Mouse (Mus musculus) forebrain, embryonic 14.5 days (tissue): ENCODE results near the gene Shank2. TPM values are rescaled to one million over a fixed set of nuclear protein-coding genes. Genes with fewer than 3 reads are reported as not detected.
A peak's percentile ranks its signal among the peaks of the same experiment; 100 is the strongest.

Experiments used
- ATAC-seq: fragments of 200-750 bp; cut with Nextera tagmentation; 2 replicates; pipeline ENCODE4 v1.8.0; 2017; ENCODE audit warnings: mild to moderate bottlenecking, moderate library complexity
- DNase-seq: peaks from one replicate; pipeline ENCODE4 v3.0.0-alpha.2; 2015; ENCODE audit warnings: low spot score
- H3K27ac ChIP-seq: fragments of 300-500 bp; sonication (generic); 2 replicates; pipeline ENCODE4 v1.5.1; 2014; ENCODE audit warnings: low read depth, mild to moderate bottlenecking, control low read depth, low read length, moderate library complexity
- H3K27me3 ChIP-seq: fragments of 300-500 bp; sonication (generic); replicated peaks from 2 replicates; pipeline ENCODE4 v1.6.1; 2014; ENCODE audit warnings: low read length, control low read depth, mixed read lengths; ENCODE audit not compliant: control insufficient read depth, insufficient read depth
- H3K36me3 ChIP-seq: fragments of 300-500 bp; sonication (generic); 2 replicates; pipeline ENCODE4 v1.6.1; 2014; ENCODE audit warnings: low read length, control low read depth; ENCODE audit not compliant: control insufficient read depth, insufficient read depth
- H3K4me1 ChIP-seq: fragments of 300-500 bp; sonication (generic); 2 replicates; pipeline ENCODE4 v1.6.1; 2014; ENCODE audit warnings: antibody characterized with exemption, low read length, control low read depth; ENCODE audit not compliant: control insufficient read depth, insufficient read depth
- H3K4me2 ChIP-seq: fragments of 300-500 bp; sonication (generic); 2 replicates; pipeline ENCODE4 v1.6.1; 2014; ENCODE audit warnings: mild to moderate bottlenecking, control low read depth, low read length
- H3K4me3 ChIP-seq: fragments of 300-500 bp; sonication (generic); 2 replicates; pipeline ENCODE4 v1.5.1; 2014; ENCODE audit warnings: low read depth, low read length, control low read depth
- H3K9ac ChIP-seq: fragments of 300-500 bp; sonication (generic); 2 replicates; pipeline ENCODE4 v1.6.1; 2014; ENCODE audit warnings: mild to moderate bottlenecking, low read length, control low read depth, moderate library complexity
- H3K9me3 ChIP-seq: fragments of 300-500 bp; sonication (generic); replicated peaks from 2 replicates; pipeline ENCODE4 v1.6.1; 2016; ENCODE audit warnings: low read length, control low read depth, mixed read lengths; ENCODE audit not compliant: control insufficient read depth
- WGBS: fragments of 180-500 bp; shearing (Covaris S2); extraction: QIAGEN DNeasy Blood & Tissue Kit; methylation state at CpG from one replicate; pipeline ENCODE4 v1.1.7; 2014; 5-methylcytosine and 5-hydroxymethylcytosine counted together
- polyA plus RNA-seq: library from polyadenylated mRNA; unstranded; fragments of >200 nt; fragmentation: Nextera tagmentation; extraction: Ambion mirVana; gene quantifications from 2 replicates; pipeline ENCODE4 v1.2.1, GENCODE M21; 2014

Shank2 gene
- polyA plus RNA-seq, 1 experiment from 2014 or later: 4.6 TPM

DNA sequence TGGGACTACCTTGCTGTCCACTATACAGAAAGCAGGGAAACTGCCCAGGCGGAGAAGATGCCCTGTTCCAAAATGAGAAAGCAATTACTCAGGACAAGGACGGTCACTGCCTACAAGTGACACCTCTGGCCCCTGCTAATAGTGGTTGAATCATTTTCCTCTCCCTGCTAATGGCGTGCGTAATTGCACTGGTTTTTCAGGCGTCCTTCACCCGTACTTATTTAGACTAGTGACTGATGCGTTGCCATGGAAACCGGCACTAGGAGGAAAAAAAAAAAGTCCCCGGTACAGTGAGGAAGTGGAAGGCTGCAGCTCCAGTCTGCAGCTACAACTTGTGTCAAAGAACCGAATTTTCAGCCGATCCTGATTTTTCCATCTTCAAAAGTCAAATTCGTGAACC lies 236.7 kb downstream of the Shank2 start:
- Histone ChIP-seq H3K4me3 (peak overlapping the region; percentile 34), H3K9ac (peak overlapping the region; percentile 63; the same call in 1 of the 2 replicates), H3K9me3 (no peaks in the 10 kb centered on the region), H3K36me3 (no peaks in the 10 kb centered on the region), H3K4me2 (peak overlapping the region; percentile 46), H3K4me1 (peaks cover 36% of the 10 kb centered on the region), H3K27me3 (no peaks in the 10 kb centered on the region), H3K27ac (peak overlapping the region; percentile 50; the same call in 1 of the 2 replicates)
- WGBS: 17% methylated on average over 12 of the region's 12 CpGs
- ATAC-seq (peak; percentile 76), DNase-seq (peak; percentile 97)

- H3K4me1 ChIP-seq: peaks cover 36% of the 10 kb centered on the region
Observed at GRCm38 (mm10) chr7:144238992-144239391, 237.3 kb downstream of the Shank2 start.

DNA sequence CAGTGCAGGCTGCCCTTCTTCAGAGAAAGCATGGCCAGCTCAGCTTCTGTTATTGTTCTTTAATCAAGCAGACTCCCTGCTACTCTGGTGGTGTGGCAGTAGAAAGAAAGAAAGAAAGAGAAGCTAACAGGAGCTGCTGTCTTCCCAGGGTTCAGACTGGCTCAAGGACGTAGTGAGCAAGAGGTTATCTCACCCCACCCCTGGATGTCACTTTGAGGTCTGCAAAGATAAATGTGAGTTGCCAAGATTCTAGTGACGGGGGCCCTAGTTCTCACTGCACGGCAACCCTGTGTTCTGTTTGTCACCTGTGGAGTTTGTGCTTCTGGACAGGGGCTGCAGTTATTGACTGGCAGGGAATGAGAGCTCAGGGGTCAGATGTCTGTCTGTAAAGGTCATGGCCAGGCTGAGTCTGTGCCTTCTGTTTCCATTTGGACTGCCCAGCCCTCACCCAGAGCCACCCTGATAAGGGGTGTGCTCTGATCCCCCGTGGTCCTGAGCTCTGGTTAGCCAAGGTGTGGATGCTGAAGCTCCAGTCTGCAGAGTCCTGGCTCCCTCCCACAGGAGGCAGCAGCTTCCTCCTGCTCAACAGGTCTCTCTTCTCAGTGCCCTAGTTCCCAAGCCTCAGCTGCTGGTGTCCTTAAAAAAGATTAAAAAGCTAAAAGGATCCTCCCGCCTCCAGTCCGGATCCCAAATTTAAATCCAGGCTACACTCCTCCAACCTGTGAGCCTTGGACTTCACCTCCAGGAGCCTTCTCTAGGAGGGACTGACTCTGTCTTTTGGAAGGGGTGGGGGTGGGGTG lies 238.0 kb downstream of the Shank2 start:
- DNase-seq: peak; percentile 27
- Histone ChIP-seq H3K4me1 (peaks cover 36% of the 10 kb centered on the region), H3K36me3 (no peaks in the 10 kb centered on the region), H3K9me3 (no peaks in the 10 kb centered on the region), H3K27ac (peak overlapping the region; percentile 50), H3K4me3 (peak overlapping the region; percentile 34), H3K9ac (peak overlapping the region; percentile 63), H3K4me2 (peak overlapping the region; percentile 46), H3K27me3 (no peaks in the 10 kb centered on the region)
- 47% methylated on average over 6 of the region's 6 CpGs for WGBS
- ATAC-seq: 0 out of 2 replicates have a peak, but pooled peaks have one; percentile 4

More at GRCm38 (mm10) chr7:144238992-144239391, 237.3 kb downstream of the Shank2 start:
- peak; percentile 26 for DNase-seq
- Histone ChIP-seq H3K27me3 (no peaks in the 10 kb centered on the region), H3K4me2 (peak overlapping the region; percentile 46), H3K4me3 (peak overlapping the region; percentile 34), H3K27ac (peak overlapping the region; percentile 50), H3K36me3 (no peaks in the 10 kb centered on the region), H3K9ac (peak overlapping the region; percentile 63), H3K9me3 (no peaks in the 10 kb centered on the region)
- peak; percentile 30; the same call in 1 of the 2 replicates for ATAC-seq
- 29% methylated on average over 12 of the region's 12 CpGs for WGBS

- peaks cover 36% of the 10 kb centered on the region for H3K4me1 ChIP-seq
- no peak overlapping the region for H3K27ac ChIP-seq
- 20% methylated on average over 4 of the region's 4 CpGs for WGBS
- DNase-seq: peak; percentile 55
- no peaks in the 10 kb centered on the region for H3K9me3 ChIP-seq
- peak overlapping the region; percentile 26; the same call in 1 of the 2 replicates for H3K9ac ChIP-seq
- ATAC-seq: peak; percentile 26; the same call in 1 of the 2 replicates
- H3K4me3 ChIP-seq: peak overlapping the region; percentile 2; the same call in 1 of the 2 replicates
- H3K27me3 ChIP-seq: no peaks in the 10 kb centered on the region
- H3K4me2 ChIP-seq: peak overlapping the region; percentile 46
- no peaks in the 10 kb centered on the region for H3K36me3 ChIP-seq
Observed at GRCm38 (mm10) chr7:144240736-144241343, 239.1 kb downstream of the Shank2 start.

- ATAC-seq: no peak
- 82% methylated on average over 6 of the region's 6 CpGs for WGBS
- Histone ChIP-seq H3K4me3 (no peak overlapping the region), H3K4me1 (peaks cover 19% of the 10 kb centered on the region), H3K27ac (no peak overlapping the region), H3K9me3 (no peaks in the 10 kb centered on the region), H3K27me3 (no peaks in the 10 kb centered on the region), H3K9ac (no peak overlapping the region), H3K4me2 (no peak overlapping the region), H3K36me3 (no peaks in the 10 kb centered on the region)
- DNase-seq: no peak
Observed at GRCm38 (mm10) chr7:144244203-144244602, 242.5 kb downstream of the Shank2 start.

GRCm38 (mm10) chr7:144246271-144246670 lies 244.5 kb downstream of the Shank2 start:
- Histone ChIP-seq H3K4me3 (no peak overlapping the region), H3K9me3 (no peaks in the 10 kb centered on the region), H3K4me1 (peaks cover 9% of the 10 kb centered on the region; the same call in 1 of the 2 replicates), H3K36me3 (no peaks in the 10 kb centered on the region), H3K9ac (no peak overlapping the region), H3K27ac (no peak overlapping the region), H3K27me3 (no peaks in the 10 kb centered on the region), H3K4me2 (no peak overlapping the region)
- DNase-seq: no peak
- WGBS: 85% methylated on average over 3 of the region's 3 CpGs
- no peak for ATAC-seq

DNA sequence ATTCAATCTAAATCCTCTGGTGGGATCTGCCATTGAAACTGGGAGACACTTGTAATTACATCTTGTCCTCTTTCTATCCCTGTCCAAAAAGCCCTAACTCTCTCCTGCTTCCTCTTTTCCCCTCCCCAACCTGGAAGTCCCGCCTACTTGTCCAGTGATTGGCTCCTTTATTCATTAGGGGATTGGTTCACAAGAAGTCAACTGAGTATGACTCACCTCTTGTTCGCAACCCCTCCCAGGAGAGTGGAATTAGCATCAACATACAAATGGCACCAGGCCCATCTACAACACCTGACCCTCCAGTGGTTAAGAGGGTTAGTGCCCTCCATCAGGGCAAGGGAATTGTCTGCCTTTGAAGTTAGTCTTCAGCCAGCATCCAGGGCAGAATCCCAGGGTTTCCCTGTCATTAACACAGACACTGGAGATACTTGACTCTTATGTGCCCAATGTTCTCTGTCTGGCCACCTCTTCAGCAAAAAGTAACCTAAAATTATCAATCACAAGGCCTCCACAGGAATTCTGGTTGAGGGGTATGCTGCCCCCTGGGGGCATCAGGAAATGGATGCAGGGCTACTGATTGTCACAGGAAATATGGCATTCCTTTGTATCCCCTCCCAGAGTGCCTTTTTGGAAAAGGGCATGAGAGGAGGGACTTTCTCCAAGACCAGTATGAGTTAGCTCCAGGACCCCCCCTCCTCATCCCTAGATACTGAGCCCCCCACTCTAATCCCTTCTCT lies 247.1 kb downstream of the Shank2 start:
- Histone ChIP-seq H3K27ac (no peak overlapping the region), H3K36me3 (no peaks in the 10 kb centered on the region), H3K9ac (no peak overlapping the region), H3K27me3 (no peaks in the 10 kb centered on the region), H3K4me1 (peaks cover 6% of the 10 kb centered on the region; the same call in 1 of the 2 replicates), H3K4me2 (no peak overlapping the region), H3K9me3 (no peaks in the 10 kb centered on the region), H3K4me3 (no peak overlapping the region)
- WGBS: 50% methylated on average over 2 of the region's 2 CpGs
- ATAC-seq (no peak), DNase-seq (no peak)

DNA sequence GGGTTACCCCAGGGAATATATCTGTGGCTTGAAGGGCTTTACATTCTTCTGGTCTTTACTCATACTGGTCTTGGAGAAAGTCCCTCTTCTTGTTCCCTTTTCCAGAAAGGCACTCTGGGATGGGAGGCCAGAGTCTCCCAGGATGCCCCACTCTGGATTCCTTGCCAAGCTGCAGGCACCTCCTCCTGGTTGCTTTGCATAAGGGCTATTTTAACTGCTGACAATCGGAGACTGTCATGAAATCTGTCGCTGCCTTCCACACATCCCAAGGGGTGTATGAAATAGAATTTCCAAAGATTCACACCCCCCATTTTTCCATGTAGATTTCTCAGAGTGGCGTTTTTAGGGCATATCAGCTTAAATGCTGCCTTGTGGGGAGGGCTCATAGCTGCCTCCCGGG lies 249.1 kb downstream of the Shank2 start:
- Histone ChIP-seq H3K9me3 (no peaks in the 10 kb centered on the region), H3K27ac (no peak overlapping the region), H3K4me2 (no peak overlapping the region), H3K4me1 (peaks cover 8% of the 10 kb centered on the region; the same call in 1 of the 2 replicates), H3K36me3 (no peaks in the 10 kb centered on the region), H3K9ac (no peak overlapping the region), H3K4me3 (no peak overlapping the region), H3K27me3 (no peaks in the 10 kb centered on the region)
- WGBS: 71% methylated on average over 4 of the region's 4 CpGs
- ATAC-seq (no peak), DNase-seq (no peak)
